Mouse (Mus musculus) E14TG2a.4 (cell line): ENCODE measurements around the gene Hdac4.

Experiments
- CTCF ChIP-seq: conservative IDR thresholded peaks from 2 replicates; pipeline ENCODE4 v1.5.1; 2014; ENCODE audit warnings: low read length
- POU5F1 ChIP-seq: IDR thresholded peaks from 2 replicates; pipeline ENCODE4 v1.6.1; 2014; ENCODE audit warnings: low read length, borderline replicate concordance

DNA sequence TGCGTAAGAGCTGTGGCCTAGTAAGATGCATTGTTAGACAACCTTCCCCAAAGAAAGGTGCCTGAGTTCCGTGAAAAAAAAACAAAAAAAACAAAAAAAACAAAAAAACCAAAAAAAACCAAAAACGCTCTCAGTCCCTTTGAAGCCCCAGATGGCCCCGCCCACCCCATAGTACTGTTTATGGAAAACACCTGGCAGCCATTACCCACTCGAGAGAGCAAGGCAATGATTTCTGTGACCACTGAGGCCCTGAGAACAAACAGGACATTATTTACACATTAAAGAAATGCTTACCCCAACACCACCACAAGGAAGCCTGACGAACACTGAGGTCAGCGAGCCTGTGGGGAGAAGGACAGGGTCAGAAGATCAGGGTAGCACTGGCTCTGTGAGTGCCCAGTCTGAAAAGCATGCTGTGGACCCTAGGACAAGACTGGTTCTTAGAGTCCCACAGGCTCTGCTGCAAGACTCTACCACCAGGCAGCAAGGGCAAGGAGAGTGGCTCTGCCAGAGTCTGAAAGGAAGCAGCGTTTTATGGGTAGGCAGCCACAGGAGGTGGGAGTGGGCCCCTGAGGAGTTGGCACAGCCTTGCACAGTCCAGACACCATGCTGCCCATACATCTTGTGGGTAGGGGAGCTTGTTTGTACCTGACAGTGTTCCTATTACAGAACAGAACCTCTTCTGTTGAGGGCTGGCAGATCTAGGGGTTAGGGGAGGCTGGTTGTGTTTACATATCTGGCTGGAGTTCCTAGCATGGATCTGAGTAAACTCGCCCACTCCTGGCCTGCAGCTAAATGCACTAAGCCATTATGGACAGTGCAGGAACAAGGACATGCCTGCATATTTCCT lies 230.8 kb downstream of the Hdac4 start:
- TF ChIP-seq CTCF = no peak
- TF ChIP-seq POU5F1 = no peak
